Mouse (Mus musculus) cerebellum, adult 2 months (tissue): Measurements from ENCODE around the gene Fam83c. TPM values are rescaled to one million over a fixed set of nuclear protein-coding genes. Genes with fewer than 3 reads are reported as not detected.

Experiments used
- DNase-seq, 2 experiments: peaks; one replicate each; pipeline ENCODE4 v3.0.0; 2021
- H3K27ac ChIP-seq: fragments of 200-500 bp; 2 replicates; pipeline ENCODE4 v1.5.1; 2012; ENCODE audit warnings: low read length, control low read depth, inconsistent platforms; ENCODE audit not compliant: insufficient read depth
- H3K27me3 ChIP-seq: fragments of 200-500 bp; 2 replicates; pipeline ENCODE4 v1.6.1; 2012; ENCODE audit warnings: inconsistent platforms, mild to moderate bottlenecking, low read length, moderate library complexity; ENCODE audit not compliant: control insufficient read depth, insufficient read depth
- H3K4me1 ChIP-seq: fragments of 200-500 bp; 2 replicates; pipeline ENCODE4 v1.6.1; 2011; ENCODE audit warnings: low read length; ENCODE audit not compliant: control insufficient read depth, insufficient read depth
- H3K4me3 ChIP-seq: fragments of 200-500 bp; replicated peaks from 2 replicates; pipeline ENCODE3; 2011; ENCODE audit warnings: mild to moderate bottlenecking, low read depth, low read length, control low read depth; ENCODE audit not compliant: insufficient read depth
- CTCF ChIP-seq: fragments of 200-500 bp; IDR thresholded peaks from 2 replicates; pipeline ENCODE4 v1.5.1; 2011; ENCODE audit warnings: low read depth, mild to moderate bottlenecking, control low read depth, low read length, moderate library complexity, borderline replicate concordance; ENCODE audit not compliant: insufficient read depth
- POLR2A ChIP-seq: fragments of 200-500 bp; IDR thresholded peaks from 2 replicates; pipeline ENCODE4 v1.6.1; 2011; ENCODE audit warnings: low read length, control low read depth, borderline replicate concordance; ENCODE audit not compliant: insufficient read depth
- whole genome bisulfite sequencing: fragments of 180-500 bp; shearing (Covaris S2); methylation state at CpG from one replicate; pipeline ENCODE4 v1.1.7; 2018; 5-methylcytosine and 5-hydroxymethylcytosine counted together
- polyA plus RNA-seq: library from polyadenylated mRNA; depleted of rRNA; stranded (reverse); fragments of >200 nt; gene quantifications from 2 replicates; pipeline ENCODE4 v1.2.3, GENCODE M21; 2012

Fam83c gene
- polyA plus RNA-seq, 1 experiment, result not detected

DNA sequence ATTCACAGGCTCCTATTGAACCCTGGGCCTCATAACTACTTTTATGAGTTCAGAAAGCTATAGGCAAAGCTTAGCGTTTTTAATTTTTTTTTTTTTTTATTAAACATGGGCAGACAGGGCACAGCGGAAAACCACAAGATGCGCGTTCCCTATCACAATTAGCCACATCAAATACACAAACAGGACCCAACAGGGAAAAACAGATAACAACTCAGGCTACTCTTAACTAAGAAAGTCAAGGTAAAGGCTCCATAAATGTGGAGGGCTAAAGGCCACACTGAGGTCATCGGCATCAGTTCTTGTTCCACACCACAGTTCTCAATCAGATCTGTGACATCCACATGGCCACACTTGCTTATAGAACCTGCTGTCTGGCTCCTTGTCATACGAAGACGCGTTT lies 33.7 kb upstream of the Fam83c start:
- H3K4me3 ChIP-seq, result no peak overlapping the region
- 97% methylated on average over 8 of the region's 8 CpGs for whole genome bisulfite sequencing
- no peaks in the 10 kb centered on the region for H3K27me3 ChIP-seq
- H3K27ac ChIP-seq, result no peak overlapping the region
- no peak for DNase-seq
- no peak for TF ChIP-seq CTCF
- H3K4me1 ChIP-seq, result peaks cover 13% of the 10 kb centered on the region; the same call in 1 of the 2 replicates

DNA sequence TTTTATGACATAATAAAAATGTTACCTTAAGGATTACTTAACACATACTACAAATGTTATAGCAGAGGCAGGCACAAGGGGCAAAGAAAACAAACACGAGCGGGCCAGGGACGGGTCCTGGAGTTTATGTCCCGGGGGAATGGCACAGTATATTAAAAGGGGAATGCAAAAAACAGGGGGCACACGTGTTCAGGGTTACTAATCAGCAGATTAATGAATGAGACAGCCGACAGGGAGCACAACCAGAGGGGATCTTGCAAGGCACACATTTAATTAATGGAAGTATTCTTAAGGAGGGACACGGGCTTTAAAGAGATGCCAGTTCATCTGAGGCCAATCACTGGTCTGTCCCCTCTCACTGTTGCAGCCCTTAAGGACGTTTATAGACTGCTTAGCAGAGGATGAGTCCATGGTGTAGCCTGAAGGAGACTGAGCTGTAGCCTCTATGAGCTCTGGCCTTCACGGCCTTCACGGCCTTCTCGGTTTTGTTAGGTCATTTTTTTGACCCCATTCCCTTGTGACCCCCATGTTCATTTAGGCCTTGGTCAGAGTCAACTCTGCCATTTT lies 28.7 kb upstream of the Fam83c start:
- Histone ChIP-seq H3K4me1 (no peaks in the 10 kb centered on the region), H3K27me3 (no peaks in the 10 kb centered on the region), H3K4me3 (no peak overlapping the region), H3K27ac (no peak overlapping the region)
- no peak for DNase-seq
- 60% methylated on average over 11 of the region's 11 CpGs for WGBS
- TF ChIP-seq POLR2A (no peak), CTCF (no peak)

DNA sequence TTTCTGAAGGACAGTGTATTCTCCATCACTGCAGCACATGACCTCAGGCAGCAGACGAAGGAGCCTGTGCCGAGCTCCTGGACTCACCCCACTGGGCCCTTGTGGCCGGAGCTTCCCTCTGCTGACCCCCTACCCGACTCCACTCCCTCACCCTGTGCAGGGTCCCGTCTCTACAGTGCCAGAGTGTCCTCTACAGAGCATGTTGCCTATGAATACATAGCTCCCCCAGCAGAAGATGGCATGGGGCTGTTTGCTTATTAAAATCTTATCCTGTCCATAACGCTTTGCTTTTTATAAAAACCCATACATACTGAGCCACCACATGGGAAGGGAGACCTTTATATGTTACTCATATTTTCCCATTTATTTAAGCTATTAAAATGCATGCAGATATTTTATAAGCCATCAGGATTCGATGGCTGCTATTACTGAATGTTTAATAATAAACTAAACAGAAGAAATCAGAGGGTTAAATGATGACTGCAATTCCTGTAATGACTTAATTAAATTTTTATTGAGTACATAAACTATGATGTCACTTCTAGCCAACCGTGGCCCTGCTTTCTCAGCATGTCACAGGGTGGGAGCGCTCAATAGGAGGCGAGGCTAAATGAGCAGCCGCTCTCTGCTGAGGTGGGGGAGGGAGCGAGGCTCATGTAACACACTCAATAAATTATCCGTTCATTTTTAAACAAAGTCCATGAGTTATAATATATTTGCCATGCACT lies 28.1 kb upstream of the Fam83c start:
- Histone ChIP-seq H3K27me3 (no peaks in the 10 kb centered on the region), H3K27ac (no peak overlapping the region), H3K4me3 (no peak overlapping the region), H3K4me1 (no peaks in the 10 kb centered on the region)
- WGBS, result 74% methylated on average over 13 of the region's 13 CpGs
- TF ChIP-seq CTCF (no peak), POLR2A (no peak)
- no peak for DNase-seq

DNA sequence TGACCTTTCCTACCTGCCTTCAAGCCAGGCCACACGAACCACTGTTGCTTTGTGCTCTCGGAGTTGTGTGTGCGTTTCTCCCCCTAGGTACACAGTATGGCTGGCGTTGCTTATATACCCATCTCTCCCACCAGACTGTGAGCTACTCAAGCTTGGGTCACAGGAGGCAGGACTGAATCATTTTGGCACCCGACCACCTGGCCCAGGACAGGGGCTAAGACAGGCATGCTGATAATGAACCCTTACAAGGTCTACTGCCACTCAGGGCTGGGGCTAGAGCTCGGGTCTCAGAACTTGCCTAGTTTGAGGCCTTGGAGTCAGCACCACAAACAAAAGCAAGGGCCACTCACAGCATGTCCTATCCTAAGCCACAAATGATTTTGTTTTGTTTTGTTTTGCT lies 26.9 kb upstream of the Fam83c start:
- WGBS, result 92% methylated on average over 6 of the region's 6 CpGs
- H3K4me3 ChIP-seq, result no peak overlapping the region
- H3K4me1 ChIP-seq, result no peaks in the 10 kb centered on the region
- no peaks in the 10 kb centered on the region for H3K27me3 ChIP-seq
- no peak for DNase-seq
- TF ChIP-seq CTCF (no peak), POLR2A (no peak)
- H3K27ac ChIP-seq, result no peak overlapping the region

DNA sequence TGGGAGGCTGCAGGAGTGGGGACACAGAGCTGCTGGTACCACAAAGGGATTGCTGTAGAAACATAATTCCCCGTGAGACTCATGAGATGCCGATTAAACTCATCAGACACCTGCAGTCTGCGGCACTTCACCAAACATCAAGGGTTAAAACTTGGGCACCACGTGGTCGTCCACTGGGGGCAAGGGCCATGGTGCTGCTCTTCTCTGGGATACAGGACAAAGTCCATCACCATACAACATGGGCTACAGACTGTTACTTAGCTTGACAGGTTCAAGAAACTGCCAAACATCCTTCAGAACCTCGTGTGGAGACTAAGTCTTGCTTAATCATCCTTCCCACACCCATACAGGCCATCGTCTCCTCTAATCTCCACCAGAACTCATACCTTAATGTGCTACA lies 25.4 kb upstream of the Fam83c start:
- no peak for DNase-seq
- no peak overlapping the region for H3K4me3 ChIP-seq
- WGBS, result 76% methylated on average over 7 of the region's 7 CpGs
- no peak for TF ChIP-seq CTCF
- TF ChIP-seq POLR2A, result no peak
- no peaks in the 10 kb centered on the region for H3K27me3 ChIP-seq
- H3K27ac ChIP-seq, result no peak overlapping the region
- no peaks in the 10 kb centered on the region for H3K4me1 ChIP-seq

DNA sequence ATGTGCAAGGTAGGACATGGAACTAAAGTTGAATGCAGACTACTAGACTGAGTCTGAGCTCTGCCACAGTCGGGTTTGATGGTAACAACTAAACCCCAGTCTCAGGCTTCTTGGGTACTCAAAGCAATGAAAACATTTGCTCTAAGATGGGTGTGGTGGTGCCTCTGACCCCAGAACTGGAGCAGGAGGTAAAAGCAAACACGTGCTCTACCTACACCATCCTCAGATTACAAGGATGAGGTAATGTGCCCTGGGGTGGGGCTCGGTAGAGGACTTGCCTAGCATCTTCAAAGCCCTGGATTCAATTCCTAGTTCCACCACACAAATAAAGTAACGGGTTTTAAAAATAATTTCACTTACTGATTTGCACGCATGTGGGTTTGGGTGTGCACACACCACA lies 17.9 kb upstream of the Fam83c start:
- Histone ChIP-seq H3K4me1 (no peaks in the 10 kb centered on the region), H3K27ac (no peak overlapping the region), H3K4me3 (no peak overlapping the region), H3K27me3 (no peaks in the 10 kb centered on the region)
- TF ChIP-seq CTCF, result no peak
- TF ChIP-seq POLR2A, result no peak
- WGBS, result 91% methylated on average over 5 of the region's 5 CpGs
- DNase-seq, result no peak

DNA sequence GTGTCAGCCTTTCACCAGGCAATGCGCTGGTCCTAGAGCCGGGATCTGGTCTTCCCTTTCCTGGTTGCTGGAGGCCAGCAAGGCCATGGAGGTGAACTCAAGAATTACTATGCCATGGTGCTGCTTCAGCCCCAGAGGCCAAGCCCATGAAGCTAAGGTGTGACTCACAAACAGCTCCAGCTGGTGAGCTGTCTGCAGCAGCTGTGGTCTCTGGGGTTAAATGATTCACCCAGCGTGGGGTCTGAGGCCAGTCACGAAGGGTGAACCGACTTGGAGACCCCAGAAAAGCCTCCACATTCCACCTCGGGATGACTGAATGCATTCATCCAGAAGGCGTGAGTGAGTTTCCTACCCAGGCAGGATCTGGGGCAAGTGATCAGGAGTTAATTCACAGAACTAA lies 15.5 kb upstream of the Fam83c start:
- H3K4me3 ChIP-seq, result no peak overlapping the region
- no peaks in the 10 kb centered on the region for H3K4me1 ChIP-seq
- TF ChIP-seq CTCF, result no peak
- no peak for TF ChIP-seq POLR2A
- no peak for DNase-seq
- H3K27me3 ChIP-seq, result no peaks in the 10 kb centered on the region
- H3K27ac ChIP-seq, result no peak overlapping the region
- WGBS, result 70% methylated on average over 7 of the region's 7 CpGs

DNA sequence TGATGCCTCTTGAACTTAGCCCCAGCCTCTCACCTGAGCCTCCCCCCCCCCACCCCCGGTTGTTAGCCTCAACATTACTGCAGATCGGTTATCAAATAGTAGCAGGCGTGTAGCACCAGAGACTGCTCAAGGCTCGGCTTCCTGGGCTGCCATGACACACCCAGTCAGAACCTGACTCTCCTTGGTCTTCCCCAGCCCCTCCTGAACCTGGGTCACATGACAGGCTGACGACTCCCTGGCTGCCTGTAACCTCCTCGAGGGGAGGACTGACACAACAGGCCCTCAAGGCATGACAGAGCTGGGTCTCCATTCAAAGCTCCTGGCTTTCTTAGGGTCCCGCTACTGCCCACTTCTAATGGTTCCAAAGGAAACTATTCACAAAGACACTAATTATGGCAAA lies 14.8 kb upstream of the Fam83c start:
- no peak for DNase-seq
- 65% methylated on average over 7 of the region's 7 CpGs for WGBS
- H3K27ac ChIP-seq, result no peak overlapping the region

More for the DNA sequence above, 14.8 kb upstream of the Fam83c start:
- Histone ChIP-seq H3K4me3 (no peak overlapping the region), H3K27me3 (no peaks in the 10 kb centered on the region), H3K4me1 (no peaks in the 10 kb centered on the region)
- TF ChIP-seq POLR2A, result no peak
- no peak for TF ChIP-seq CTCF
